Mouse (Mus musculus) intestine, embryonic 15.5 days (tissue): ENCODE measurements around the gene Sulf2. TPM values are rescaled to one million over a fixed set of nuclear protein-coding genes. Genes with fewer than 3 reads are reported as not detected.

ENCODE experiments used
- ATAC-seq: fragments of 200-750 bp; cut with Nextera tagmentation; 2 replicates; pipeline ENCODE4 v1.8.0; 2017; ENCODE audit warnings: moderate TSS enrichment, moderate library complexity
- H3K27ac ChIP-seq: fragments of 300-500 bp; sonication (generic); 2 replicates; pipeline ENCODE4 v1.5.1; 2015; ENCODE audit warnings: mild to moderate bottlenecking, inconsistent platforms
- H3K27me3 ChIP-seq: fragments of 300-500 bp; sonication (generic); replicated peaks from 2 replicates; pipeline ENCODE4 v1.6.1; 2015; ENCODE audit warnings: inconsistent platforms
- H3K36me3 ChIP-seq: fragments of 300-500 bp; sonication (generic); 2 replicates; pipeline ENCODE4 v1.6.1; 2015; ENCODE audit warnings: inconsistent platforms
- H3K4me1 ChIP-seq: fragments of 300-500 bp; sonication (generic); replicated peaks from 2 replicates; pipeline ENCODE4 v1.6.1; 2015; ENCODE audit warnings: inconsistent platforms
- H3K4me2 ChIP-seq: fragments of 300-500 bp; sonication (generic); replicated peaks from 2 replicates; pipeline ENCODE4 v1.6.1; 2015; ENCODE audit warnings: mild to moderate bottlenecking, inconsistent platforms
- H3K4me3 ChIP-seq: fragments of 300-500 bp; sonication (generic); replicated peaks from 2 replicates; pipeline ENCODE4 v1.5.1; 2015; ENCODE audit warnings: inconsistent platforms
- H3K9ac ChIP-seq: fragments of 300-500 bp; sonication (generic); 2 replicates; pipeline ENCODE4 v1.6.1; 2015; ENCODE audit warnings: inconsistent platforms
- H3K9me3 ChIP-seq: fragments of 300-500 bp; sonication (generic); 2 replicates; pipeline ENCODE4 v1.6.1; 2016; ENCODE audit warnings: inconsistent platforms
- WGBS: fragments of 180-500 bp; shearing (Covaris S2); methylation state at CpG from one replicate; pipeline ENCODE4 v1.1.7; 2015; 5-methylcytosine and 5-hydroxymethylcytosine counted together
- polyA plus RNA-seq: library from polyadenylated mRNA; unstranded; fragments of >200 nt; fragmentation: Nextera tagmentation; extraction: Ambion mirVana; gene quantifications from 2 replicates; pipeline ENCODE4 v1.2.1, GENCODE M21; 2015

The Sulf2 gene
- polyA plus RNA-seq, 1 experiment from 2014 or later = 106 TPM

DNA sequence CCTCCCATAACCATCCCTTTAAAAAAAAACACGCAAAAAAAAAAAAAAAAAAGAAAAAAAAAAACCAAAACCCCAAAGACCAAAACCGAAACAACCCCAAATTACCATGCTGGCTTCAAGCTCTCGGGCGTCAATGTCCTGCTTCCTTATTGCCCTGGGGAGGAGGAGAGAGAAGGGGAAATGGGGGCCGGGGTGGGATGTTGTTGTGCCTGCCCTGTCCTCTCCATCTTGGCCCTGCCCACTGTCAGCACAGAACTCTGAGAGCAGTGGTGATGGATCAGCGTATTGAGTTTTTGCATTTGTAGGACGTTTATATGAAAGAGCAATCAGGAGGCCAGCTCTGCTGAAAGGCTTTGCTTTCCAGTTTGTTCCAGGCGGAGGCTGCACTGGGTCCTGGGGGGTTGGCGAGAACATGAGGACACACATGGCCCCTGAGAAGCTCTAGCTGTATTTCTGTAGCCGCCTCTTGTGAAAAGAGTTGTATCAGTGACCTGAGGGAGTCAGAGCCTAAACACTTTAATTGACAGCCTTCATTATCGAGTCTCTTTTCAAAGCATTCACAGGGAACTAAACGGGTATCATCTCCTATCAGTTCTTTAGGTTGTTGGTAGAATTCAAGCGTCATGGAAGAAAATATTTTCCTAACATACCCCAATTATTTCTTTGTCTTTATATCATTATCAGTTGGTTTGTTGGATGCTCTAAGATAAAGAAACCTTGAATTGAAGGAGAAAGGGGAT, 125.0 kb downstream of the Sulf2 start:
- Histone ChIP-seq H3K4me3 (peak overlapping the region; percentile 28), H3K4me1 (peaks cover 23% of the 10 kb centered on the region; the same call in 1 of the 2 replicates), H3K9ac (peak overlapping the region; percentile 30; the same call in 1 of the 2 replicates), H3K36me3 (no peaks in the 10 kb centered on the region; the same call in 1 of the 2 replicates), H3K9me3 (no peaks in the 10 kb centered on the region), H3K27me3 (no peaks in the 10 kb centered on the region), H3K27ac (peak overlapping the region; percentile 96), H3K4me2 (peak overlapping the region; percentile 62)
- ATAC-seq = 0 out of 2 replicates have a peak, but pooled peaks have one; percentile 13
- WGBS = 3% methylated on average over 13 of the region's 13 CpGs

DNA sequence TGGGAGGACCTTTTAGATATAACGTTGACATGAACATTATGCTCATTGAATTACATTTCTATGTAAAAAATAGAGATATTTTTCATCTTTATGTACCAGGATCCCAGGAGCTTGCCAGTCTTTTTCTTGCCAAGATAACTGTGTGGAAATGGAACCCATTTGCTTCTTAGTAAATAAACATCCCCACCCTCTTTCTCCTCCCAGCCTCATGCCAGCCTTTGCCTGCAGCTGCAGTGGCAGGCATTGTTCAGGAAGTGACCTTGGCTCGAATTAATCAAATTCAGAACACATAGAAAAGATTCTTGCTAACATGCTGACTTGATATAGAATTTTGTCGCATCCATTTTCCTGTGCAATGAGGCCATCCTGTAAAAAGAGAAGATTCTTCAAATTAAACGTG, 126.2 kb downstream of the Sulf2 start:
- WGBS = 41% methylated on average over 4 of the region's 4 CpGs
- H3K4me2 ChIP-seq = no peak overlapping the region
- H3K4me3 ChIP-seq = no peak overlapping the region
- H3K9ac ChIP-seq = no peak overlapping the region
- H3K27ac ChIP-seq = 0 out of 2 replicates have a peak overlapping the region, but pooled peaks have one; percentile 22
- peaks cover 23% of the 10 kb centered on the region; the same call in 1 of the 2 replicates for H3K4me1 ChIP-seq
- no peaks in the 10 kb centered on the region for H3K36me3 ChIP-seq
- ATAC-seq = no peak
- no peaks in the 10 kb centered on the region for H3K27me3 ChIP-seq
- no peaks in the 10 kb centered on the region for H3K9me3 ChIP-seq

DNA sequence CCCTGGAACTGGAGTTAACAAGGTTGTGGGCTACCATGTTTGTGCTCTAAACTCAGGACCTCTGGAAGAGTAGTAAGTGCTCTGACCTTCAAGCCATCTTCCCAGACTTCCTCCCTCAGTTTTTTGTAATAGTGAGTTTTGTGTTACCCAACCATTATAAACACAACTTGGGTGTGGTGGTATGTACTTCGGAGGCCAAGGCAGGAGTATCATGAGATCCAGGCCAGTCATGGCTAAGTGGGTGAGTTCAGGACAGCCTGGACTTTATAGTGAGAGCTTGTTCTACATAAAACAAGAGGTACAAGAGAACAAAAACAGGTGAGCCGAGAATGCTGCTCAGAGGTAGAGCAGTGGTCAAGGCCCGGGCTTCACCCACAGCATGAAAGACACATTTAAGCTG, 127.6 kb downstream of the Sulf2 start:
- WGBS = 85% methylated on average over 3 of the region's 3 CpGs
- Histone ChIP-seq H3K9ac (no peak overlapping the region), H3K4me3 (no peak overlapping the region), H3K27ac (no peak overlapping the region), H3K9me3 (no peaks in the 10 kb centered on the region), H3K4me2 (no peak overlapping the region), H3K27me3 (no peaks in the 10 kb centered on the region), H3K36me3 (no peaks in the 10 kb centered on the region), H3K4me1 (peaks cover 23% of the 10 kb centered on the region; the same call in 1 of the 2 replicates)
- ATAC-seq = no peak

- peaks cover 17% of the 10 kb centered on the region for H3K4me1 ChIP-seq
- no peaks in the 10 kb centered on the region for H3K9me3 ChIP-seq
- no peak overlapping the region for H3K4me3 ChIP-seq
- no peak overlapping the region for H3K4me2 ChIP-seq
- no peaks in the 10 kb centered on the region for H3K36me3 ChIP-seq
- no peak overlapping the region for H3K27ac ChIP-seq
- H3K9ac ChIP-seq = no peak overlapping the region
- no peaks in the 10 kb centered on the region for H3K27me3 ChIP-seq
- no peak for ATAC-seq
- WGBS = 72% methylated on average over 5 of the region's 5 CpGs
Measured at GRCm38 (mm10) chr2:166025943-166026342, 129.5 kb downstream of the Sulf2 start.

DNA sequence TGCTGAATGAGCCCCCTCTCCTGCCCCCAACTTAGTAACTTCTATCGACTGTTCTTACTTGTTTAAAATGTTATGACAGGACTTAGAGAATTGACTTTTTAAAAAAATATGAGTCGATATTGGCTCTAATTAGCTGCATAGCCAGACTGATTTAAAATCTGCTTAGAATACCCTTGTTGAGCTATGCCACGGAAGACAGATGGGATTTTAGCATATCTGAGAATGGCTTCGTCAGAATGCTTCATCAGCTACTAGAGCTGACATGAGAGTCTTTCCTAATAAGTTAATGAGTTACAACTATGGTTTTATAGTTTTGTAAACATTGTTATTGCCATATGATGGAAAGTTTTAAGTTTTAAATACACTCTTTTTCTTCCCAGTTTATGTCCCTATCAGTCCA, 130.8 kb downstream of the Sulf2 start:
- peaks cover 18% of the 10 kb centered on the region for H3K4me1 ChIP-seq
- H3K36me3 ChIP-seq = no peaks in the 10 kb centered on the region
- no peaks in the 10 kb centered on the region for H3K27me3 ChIP-seq
- H3K9me3 ChIP-seq = no peaks in the 10 kb centered on the region
- no peak overlapping the region for H3K4me2 ChIP-seq
- no peak overlapping the region for H3K9ac ChIP-seq
- ATAC-seq = no peak
- H3K27ac ChIP-seq = no peak overlapping the region
- WGBS = 76% methylated on average over 4 of the region's 4 CpGs
- no peak overlapping the region for H3K4me3 ChIP-seq

GRCm38 (mm10) chr2:166024079-166024478, 131.4 kb downstream of the Sulf2 start:
- no peaks in the 10 kb centered on the region for H3K9me3 ChIP-seq
- H3K4me1 ChIP-seq = peaks cover 16% of the 10 kb centered on the region
- no peak for ATAC-seq
- WGBS = 75% methylated on average over 3 of the region's 3 CpGs
- no peak overlapping the region for H3K4me2 ChIP-seq
- no peak overlapping the region for H3K27ac ChIP-seq
- no peak overlapping the region for H3K4me3 ChIP-seq
- no peaks in the 10 kb centered on the region for H3K27me3 ChIP-seq
- H3K9ac ChIP-seq = no peak overlapping the region
- no peaks in the 10 kb centered on the region for H3K36me3 ChIP-seq

Other genes starting within 250 kb of the Sulf2 start
- gene Ncoa3, start 163.0 kb downstream of the Sulf2 start, polyA plus RNA-seq = 10.8 TPM in 2 replicates